Mouse (Mus musculus) embryo, embryonic 10 days (tissue): ENCODE data around the gene Rsbn1.

Experiments
- DNase-seq: peaks from one replicate; pipeline ENCODE4 v3.0.0-alpha.2; 2015; ENCODE audit warnings: low spot score

Gene Rsbn1

DNA sequence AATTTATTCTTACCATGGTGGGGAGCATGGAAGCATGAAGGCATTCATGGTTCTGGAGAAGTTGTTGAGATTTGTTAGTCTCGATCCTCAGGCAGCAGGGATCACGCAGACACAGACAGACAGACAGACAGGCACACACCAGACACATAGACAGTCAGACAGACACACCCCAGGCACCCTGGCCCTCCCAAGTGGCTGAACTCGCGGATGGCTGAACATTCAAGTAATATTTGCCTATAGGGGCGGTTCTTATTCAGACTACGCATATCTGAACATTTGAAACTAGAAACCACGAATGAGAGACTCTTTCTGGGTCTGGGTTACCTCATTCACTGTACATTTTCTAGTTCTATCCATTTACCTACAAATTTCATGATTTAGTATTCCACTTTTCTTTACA is 34.7 kb downstream of the Rsbn1 start:
- no peak for DNase-seq

DNA sequence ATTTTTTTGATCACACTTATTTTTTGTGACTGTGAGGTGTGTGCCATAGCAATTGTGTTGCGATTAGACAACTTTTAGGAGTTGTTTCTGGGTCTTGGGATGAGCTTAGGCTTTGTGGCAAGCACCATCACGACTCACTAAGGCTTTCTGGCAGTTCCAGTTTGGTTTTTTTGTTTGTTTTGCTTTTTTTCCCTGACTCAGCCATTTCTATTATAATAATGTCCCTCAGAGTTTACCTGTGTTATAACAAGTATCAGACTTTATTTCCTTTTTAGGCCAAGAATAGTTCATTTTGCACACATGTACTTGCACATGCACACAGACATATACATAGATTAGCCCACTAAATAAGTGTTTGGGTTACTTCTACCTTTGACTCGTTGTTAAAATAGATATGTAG is 46.7 kb downstream of the Rsbn1 start:
- DNase-seq: no peak

DNA sequence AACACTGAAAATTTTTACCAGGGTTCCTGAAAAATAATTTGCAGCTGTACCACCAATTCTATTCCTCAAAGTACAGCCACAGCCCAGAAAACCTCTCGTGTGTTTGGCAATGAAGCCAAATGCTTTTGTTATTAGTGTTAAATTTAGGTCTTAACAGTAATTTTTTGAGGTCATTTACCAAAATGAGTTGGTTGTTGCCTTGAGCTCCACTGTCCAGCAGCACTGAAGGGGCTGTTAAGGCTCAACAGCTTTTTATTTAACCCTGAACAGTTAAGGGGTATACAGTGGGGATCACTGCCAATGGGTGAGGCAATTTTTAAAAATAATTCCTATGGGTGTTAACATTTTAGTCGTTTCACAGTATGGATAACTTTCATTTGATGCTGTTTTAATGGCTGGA is 53.3 kb downstream of the Rsbn1 start:
- DNase-seq: no peak

DNA sequence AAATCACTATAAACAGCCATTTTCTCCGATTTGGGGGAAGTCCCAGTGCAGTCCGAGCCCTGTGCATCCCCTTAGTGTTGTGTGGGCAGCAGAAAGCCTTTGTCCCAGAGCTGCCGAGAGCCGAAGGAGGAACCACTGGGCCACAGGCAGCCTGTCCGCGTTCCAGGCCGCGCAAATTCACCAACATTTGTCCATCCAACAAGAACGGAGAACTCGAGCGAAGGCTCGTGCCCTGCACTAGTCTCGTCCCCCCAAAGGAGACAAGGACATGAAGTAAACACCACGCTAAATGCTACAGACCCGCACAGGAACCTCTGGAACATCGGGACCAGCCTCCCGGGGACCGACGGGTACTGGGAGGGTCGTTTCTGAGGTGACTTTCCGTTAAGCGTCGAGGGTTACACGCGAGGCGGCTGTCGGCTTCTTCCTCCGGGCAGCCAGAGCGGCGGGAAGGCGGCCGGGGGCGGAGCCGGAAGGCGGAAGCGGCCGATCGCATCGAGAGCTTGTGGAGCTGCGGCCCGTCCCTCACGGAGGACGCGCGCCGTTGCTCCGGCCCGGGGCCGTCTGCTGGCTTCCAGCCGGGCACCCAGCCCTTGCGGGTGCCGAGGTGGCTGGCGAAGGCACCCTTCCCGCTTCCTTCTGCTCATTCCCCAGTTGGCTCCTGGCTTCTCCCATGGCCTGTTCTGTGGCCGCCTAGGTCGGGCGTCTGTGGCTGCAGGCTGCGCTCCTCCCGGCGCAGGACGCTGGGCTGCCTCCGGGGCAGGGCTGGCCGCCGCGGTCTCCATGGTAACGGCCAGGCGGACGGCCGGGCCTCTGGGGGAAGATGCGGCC is 54.2 kb downstream of the Rsbn1 start, which contains the start of gene Phtf1:
Gene Phtf1, plus strand, starts transcription at position 250 of the 831 bp plus-strand sequence.
- peak; percentile 89 for DNase-seq

DNA sequence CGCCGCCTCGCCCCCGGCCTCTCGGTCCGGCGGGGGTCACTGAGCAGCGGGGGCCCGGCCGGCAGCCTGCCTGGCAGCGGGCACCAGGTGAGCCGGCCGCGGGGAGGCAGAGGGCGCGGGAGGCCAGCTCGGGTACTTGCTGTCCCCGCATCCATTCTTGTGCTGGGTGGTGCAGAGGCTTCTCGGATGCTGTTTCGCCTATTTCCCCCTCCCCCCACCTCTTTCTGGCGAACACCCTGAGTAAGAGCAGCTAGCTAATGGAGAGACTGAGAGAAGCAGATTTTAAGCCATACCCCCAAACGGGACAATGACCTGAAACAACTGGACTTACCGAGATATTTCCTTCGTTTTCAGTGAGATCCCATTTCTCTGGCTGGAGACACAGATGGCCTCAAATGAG is 54.8 kb downstream of the Rsbn1 start:
- DNase-seq: no peak

DNA sequence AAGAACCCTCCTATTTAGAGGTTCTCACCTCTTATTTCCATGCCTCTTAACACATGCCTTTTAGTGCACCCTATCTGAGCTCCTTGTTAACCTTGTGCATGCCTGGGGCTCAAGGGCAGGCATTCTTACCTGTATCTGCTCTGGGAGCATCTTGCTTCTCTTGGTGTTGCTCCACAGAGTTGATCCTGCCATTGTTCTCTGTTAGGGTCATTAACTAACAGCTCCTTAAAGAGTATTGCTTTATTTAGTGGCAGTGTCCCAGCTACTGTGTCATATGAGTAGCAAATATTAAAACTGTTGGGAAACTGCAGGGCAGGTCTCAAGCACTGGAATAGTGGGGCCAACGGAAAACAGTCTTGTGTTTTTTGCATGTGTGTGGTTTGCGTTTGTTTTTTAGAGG is 57.2 kb downstream of the Rsbn1 start:
- no peak for DNase-seq

DNA sequence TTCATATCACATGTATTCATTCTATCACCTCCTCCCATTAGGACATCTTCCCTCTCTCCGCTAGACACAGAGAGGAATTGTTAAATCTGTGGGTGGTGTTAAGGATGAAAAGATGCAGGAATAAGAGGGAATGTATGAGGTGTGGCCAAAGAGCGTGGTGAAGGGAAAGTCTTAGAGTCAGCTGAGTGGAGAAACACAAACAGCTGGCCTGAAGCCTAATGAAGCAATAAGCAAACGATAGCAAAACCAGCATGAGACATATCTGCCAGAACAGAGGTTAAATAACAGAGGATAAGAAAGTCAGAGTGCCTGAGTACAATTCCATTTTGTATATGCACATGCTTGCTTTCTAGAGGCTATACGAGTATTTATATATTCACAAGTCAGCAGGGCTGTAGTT is 70.6 kb downstream of the Rsbn1 start:
- DNase-seq: no peak

DNA sequence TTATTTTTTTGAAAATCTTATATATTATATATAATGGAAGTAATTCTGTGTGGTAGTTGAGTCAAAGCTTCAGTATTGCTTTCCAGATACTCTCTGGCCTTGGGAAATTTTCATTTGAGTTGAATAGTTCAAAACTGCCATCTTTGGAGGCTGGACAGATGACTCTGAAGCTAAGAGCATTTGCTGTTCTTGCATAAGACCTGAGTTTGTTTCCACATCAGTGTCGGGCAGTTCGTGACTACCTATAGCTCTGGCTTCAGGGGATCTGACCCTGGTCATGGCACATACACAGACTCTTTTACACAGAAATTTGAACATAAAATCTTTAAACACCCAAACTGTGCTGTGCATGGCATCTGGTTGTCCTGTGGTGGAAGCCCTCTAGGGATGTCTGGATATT is 71.3 kb downstream of the Rsbn1 start:
- DNase-seq: no peak

DNA sequence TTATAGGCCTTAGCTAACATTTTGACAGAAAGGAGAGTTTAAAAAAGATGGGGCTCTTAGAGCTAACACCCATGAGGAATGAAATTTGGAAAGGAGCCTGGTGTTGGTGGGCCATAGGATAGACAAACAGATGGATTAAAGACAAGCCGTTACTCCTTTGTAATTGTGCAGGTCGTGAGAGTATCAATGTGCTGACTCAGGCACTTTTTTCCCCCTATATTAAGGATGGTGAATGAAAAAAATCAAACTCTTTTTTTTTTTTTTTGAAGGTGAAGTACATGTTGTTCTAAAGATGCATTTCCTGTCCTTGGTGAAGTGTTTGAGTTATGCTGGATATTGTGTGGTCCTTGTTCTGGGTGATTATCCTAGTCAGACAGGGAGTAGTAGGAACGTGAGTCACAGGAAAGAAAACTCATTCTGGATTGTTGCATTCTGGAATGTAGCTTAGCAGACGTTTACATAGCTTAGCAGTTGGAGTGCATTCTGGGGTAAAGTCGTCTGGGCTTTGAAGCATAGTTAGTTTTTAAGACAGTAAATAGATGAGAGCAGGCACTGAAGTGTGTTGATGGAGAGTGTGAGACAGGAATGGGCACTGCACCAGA is 74.0 kb downstream of the Rsbn1 start:
- DNase-seq: no peak

DNA sequence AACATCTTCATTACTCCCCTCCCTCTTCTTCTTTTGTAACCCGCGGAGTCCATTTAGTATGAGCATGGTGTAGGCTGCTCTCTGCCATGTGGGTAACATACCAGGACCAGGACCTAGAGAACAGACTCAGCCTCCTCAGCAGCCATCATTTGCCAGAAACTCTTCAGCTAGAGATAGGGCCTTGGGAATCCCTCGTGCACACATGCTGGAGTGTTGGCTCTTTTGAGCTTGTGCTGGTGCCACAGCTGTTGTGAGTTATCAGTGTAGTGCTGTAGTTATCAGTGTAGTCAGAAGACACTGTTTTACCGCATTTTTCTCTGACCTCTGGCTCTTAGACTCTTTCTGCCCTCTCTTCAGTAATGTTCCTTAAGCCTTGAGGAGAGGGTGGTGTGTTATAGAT is 75.4 kb downstream of the Rsbn1 start:
- no peak for DNase-seq

DNA sequence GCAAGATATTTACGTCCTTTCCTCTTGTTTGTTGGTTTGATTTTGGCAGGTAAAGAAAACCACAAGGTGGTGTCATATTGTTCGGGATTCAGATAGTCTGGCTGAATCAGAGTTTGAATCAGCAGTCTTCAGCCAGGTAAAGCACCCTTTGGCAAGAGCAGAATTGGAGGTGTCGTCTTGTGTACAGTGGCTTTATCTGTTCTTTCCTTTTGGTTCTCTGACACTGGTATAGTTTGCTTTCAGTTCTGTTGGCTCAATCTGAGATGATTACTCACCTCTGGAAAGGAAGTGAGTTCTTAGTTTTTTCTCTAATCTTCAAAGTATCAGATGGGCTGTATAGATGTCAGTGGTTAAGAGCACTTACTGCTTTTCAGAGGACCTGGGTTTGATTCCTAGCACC is 77.4 kb downstream of the Rsbn1 start:
- no peak for DNase-seq

DNA sequence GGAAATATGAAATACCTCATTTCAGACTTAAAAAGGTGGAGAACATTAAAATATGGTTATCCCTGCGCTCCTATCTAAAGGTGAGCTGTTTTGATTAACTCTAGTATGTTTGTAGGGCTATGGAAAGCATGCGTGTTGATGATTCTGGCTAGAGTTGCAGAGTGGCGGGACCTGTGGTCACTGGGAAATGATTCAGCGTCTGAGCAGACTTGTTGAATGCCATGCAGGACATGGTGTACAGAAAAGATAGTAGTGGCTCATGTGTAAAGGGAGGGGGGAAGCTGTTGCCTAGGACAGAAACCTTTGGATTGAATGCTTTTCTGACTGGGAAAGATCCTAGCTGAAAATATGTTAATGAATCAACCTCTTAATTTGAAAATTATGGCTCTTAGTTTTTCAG is 84.8 kb downstream of the Rsbn1 start:
- no peak for DNase-seq

DNA sequence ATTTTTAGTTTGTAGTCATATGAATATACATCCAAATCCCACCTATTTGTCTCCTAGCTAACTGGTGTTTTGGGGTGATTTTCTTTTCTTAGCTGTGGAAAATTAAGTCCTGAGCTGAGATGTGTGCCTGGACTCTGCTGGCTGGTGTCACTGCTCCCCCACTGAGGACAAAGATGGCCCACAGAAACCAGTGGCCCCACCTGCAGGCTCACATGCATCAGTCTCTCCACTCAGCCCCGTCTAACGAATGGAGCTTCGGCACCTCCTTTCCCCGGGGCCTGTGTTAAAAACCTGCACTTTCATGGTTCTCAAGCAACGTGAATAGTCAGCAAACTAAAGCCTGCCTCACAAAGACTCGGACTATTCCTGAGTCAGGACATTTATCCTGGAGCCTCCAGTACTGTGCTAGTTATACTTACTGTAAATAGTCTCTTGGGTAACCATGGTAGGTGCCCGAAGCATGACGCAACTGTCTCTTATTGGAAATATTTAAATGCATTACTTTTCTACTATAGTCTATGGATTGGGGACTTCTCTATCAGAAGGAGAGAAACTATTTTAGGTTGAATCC is 93.1 kb downstream of the Rsbn1 start:
- DNase-seq: no peak

DNA sequence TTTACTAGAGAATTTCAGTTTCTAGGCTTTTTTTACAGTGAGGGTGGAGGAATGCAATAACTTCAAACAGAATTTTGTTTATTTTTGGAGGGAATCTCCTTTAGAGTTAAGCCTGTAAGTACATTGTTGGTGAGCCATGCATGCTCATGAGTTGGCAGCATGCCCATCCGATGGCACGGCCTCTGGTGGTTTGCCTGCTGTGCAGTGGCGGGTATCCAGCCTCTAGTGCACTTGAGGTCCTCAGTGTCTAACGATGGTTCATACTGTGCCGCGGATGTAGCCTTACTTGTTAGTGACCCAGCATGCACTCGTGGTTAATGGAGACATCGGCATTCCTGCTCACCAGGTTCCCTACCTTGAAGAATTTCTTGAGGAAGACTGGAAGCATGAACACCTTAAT is 93.6 kb downstream of the Rsbn1 start:
- no peak for DNase-seq

DNA sequence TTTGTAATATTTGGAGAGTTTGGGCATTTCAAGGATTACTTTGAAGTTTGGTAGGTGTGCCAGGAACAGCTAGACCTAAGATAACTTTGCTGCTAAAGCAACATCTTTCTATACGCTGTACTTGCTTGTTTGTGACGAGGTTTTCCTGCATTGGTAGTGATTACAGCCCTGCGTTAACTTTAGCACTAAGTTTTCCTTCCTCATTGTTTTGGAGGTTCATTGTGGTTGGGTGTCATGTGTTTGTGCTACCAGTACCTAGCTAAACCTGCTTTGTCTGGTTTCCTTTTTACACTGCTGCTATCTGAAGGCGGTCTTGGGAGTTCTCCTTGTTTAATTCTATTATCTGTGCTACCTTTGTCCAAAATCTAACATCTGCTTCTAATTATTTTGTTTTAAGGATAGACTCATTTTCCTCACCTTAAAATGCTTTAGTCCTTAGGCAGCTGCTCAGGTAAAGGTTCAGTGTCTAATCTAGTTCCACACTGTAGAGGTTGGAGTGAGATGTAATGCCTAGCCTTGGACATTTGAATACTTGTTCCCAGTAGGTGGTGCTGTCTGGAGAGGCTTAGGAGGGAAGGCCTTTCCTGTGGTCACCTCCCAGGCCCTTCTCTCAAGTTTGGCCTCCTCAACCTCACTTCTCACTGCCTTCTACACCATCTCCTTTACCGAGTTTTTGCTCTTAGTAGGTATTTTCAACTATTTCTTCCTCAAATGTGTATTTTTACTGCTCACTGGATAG is 96.2 kb downstream of the Rsbn1 start:
- DNase-seq: peak; percentile 14

DNA sequence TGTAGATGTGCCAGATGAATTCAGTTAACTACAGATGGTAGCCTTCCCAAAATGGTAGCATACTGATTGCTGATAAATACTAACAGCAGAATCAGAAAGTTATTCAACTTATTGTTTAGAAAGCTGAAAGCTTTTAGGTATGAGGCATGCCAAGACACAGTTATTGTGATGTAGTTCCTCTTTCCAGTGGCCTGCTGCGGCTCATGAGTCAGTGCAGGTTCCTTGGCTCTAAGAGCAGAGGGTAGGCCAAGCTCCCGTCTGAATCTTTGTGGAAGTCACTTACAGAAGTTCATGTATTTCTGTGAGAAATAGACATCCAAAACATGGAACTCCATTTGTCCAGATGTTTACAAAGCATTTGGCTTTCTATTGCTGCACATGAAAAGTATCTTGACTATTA is 98.1 kb downstream of the Rsbn1 start:
- no peak for DNase-seq
